Mouse (Mus musculus): ENCODE measurements around the gene Zfp704.
"Not testable (repeated sequence)": the region's sequence is repeated elsewhere in the genome, so short reads cannot be mapped to it uniquely, and the experiment has no call there.

The Zfp704 gene

DNA sequence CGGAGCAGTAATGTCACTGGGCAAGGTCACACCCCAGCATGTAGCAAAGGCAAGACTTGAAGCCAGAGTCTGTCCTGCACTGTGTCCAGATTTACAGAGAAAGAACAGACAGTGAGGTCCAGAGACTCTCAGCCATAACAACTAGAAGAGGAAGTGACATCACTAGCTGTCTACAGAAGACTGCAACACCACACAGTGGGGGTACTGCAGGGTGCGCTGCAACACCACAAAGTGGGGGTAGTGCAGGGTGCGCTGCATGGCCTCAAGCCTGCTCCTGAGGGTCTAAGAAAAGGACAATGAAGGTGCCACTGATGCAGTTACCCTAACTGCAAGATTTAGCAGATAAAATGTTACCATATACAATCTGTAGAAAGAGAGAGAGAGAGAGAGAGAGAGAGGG lies 11.8 kb downstream of the Zfp704 start:
- DNase-seq (ENCODE audit: low read depth, low spot score): no peak

DNA sequence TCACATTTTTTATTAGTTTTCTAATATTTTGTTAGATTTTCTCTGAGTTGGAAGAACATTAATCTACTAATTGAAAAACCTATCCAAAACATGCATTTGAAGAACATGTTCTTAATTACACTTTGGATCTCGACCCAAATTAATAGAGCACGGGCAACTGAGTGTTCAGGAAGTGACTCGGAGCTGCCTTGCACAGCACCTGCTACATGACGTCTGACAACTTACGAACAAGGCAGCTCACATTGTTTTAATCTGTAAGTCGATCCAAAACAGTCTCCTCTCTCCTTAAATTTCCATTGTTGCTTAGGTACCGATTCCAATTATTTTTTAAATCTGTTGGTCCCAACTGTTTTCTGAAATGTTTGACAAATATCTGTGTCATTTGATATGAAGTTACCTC lies 15.4 kb downstream of the Zfp704 start:
- no peak for DNase-seq (ENCODE audit: low read depth, low spot score)

DNA sequence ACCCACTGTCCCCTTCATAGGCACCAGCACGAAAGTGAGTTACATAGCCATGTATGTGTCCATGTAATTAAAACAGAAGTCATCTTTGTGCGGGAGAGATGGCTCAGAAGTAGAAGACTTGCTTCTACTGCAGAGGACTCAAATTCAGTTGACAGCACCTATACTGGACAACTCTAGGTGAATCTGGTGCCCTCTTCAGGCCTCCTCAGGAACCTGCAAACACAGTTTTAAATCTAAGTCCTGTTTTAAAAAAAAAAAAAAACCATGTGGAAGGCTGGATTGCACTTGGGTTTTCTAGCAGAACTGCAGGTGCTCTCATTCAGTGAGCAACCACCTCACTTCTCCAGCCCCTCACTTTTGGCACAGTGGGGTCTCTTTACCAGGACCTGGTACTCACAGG lies 16.1 kb downstream of the Zfp704 start:
- no peak for DNase-seq (ENCODE audit: low read depth, low spot score)

DNA sequence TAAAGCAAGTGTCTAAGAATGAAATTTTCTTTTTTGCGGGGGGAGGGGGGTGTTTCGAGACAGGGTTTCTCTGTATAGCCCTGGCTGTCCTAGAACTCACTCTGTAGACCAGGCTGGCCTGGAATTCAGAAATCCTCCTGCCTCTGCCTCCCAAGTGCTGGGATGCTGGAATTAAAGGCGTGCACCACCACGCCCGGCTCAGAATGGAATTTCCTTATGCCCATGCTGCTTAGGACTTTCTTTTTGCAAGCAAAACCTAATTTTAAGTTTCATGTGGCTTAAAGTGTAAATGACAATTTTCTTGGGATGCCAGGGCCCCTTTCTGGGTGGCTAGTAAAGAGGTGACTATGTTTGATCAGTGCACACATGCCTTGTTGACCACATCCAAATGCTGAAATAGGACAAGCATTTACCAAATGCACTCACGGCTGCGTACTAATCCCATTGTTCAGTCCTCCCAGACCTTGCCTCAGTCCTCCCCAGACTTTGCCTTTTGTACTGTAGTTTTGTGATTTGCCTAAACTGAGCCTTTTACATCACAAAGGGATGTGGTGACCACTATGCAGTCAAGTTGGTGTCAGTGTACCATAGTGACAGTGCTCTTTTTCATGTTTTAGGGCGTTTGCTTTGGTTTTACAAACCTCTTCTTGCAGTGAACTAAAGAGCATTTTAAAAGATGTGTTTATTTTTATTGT lies 18.3 kb downstream of the Zfp704 start:
- no peak for DNase-seq (ENCODE audit: low read depth, low spot score)

DNA sequence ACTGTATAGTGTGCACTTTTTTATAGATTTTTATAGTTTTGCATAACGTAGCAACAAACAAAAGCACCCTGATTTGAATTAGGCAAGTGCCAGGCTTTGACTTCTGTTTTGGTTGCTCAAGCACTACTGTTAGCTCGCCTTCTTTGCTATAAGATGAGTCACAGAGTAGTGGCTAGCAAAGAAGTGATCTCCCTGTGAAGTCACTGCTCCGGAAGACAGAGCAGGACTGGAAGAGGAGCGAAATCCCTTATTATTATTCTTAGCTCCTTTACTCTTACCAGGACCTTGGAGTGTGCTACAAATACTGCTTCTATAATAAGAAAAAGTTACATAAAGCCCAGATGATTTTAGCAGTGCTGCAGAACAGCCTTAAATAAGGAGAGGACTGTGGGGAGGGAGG lies 21.2 kb downstream of the Zfp704 start:
- DNase-seq (ENCODE audit: low read depth, low spot score): no peak

DNA sequence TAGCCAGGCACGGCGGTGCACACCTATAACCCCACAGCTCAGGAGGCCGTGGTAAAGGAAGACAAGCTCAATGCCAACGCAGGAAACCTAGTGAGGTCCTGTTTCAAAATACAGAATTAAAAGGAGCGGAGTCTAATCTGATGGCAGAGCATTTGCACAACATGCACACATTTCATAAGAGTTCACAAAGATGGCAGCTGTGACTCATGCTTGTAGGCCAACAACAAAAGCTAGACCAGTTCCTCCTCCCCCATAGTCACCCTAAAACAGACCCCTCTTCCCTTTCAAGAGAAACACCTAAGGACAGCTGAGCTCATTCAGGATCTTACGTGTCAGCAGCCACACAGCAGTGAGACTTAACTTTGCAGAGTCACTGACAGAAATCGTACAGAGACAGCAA lies 22.6 kb downstream of the Zfp704 start:
- no peak for DNase-seq (ENCODE audit: low read depth, low spot score)

DNA sequence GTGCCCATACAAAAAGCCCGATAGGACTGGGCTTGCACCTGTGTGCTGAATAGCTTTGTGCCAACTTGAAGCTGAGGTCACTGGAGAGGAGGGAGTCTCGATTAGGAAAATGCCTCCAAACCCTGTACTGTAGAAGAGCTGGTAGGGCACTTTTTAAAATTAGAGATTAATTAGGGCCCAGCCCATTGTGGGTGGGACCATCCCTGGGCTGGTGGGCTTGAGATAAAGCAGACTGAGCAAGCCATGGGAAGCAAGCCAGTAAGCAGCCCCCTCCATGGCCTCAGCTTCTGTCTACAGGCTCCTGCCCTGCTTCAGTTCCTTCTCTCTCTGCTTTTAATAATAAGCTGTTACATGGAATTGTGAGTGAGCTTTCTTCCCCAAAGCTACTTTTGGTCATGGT lies 26.4 kb downstream of the Zfp704 start:
- no peak for DNase-seq (ENCODE audit: low read depth, low spot score)

DNA sequence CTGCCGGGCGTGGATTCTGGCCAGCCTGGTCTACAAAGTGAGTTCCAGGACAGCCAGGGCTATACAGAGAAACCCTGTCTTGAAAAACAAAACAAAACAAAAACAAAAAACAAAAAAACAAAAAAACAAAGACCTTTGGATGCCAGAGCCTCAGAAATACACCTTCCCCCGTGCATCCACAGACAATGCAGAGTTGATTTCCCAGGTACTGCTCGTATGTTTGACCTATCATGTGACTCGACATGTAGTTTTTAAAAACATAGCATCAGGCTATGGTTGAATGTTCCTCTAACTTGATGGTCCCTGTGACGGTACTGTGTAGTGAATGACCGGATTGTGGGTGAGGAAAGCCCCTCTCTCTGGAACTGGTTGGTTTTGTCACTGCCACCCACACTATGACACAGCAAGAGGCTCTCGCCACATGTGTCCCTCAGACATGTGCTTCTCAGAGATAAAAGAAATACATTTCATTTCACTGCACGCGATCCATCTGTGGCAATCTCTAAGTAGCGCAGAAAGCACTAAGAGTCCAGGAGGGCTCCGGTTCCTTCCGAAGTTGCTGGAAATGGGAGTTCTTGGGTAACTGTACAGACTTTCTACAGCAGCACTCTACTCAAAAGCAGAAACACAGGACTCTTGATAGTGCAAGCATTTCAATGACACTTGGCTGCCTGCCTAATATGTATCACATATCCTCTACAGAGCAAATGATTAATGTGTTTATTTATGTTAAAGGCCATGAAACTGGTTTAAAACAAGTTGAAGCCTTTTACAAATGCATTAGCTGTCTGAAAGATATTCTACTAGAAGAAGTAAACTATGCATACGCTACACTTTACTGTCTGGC lies 28.7 kb downstream of the Zfp704 start:
- no peak for DNase-seq (ENCODE audit: low read depth, low spot score)

DNA sequence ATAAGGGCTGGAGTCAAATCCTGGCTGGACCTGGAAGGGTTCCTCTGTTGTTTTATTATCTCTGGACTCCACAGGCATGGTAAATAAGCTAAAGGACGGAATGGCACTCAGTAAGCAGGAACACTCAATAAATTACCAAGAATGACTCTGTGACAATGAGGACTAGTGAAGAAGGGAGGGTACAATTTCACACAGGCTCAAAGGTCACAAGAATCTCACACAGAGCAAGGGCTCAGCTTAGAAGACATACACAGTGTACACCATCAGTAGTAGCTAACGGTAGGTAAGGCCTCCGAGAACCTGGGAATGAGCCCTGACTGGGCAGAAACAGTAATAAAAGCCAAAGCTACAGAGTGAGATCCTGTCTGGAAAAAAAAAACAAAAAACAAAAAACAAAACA lies 29.8 kb downstream of the Zfp704 start:
- no peak for DNase-seq (ENCODE audit: low read depth, low spot score)

DNA sequence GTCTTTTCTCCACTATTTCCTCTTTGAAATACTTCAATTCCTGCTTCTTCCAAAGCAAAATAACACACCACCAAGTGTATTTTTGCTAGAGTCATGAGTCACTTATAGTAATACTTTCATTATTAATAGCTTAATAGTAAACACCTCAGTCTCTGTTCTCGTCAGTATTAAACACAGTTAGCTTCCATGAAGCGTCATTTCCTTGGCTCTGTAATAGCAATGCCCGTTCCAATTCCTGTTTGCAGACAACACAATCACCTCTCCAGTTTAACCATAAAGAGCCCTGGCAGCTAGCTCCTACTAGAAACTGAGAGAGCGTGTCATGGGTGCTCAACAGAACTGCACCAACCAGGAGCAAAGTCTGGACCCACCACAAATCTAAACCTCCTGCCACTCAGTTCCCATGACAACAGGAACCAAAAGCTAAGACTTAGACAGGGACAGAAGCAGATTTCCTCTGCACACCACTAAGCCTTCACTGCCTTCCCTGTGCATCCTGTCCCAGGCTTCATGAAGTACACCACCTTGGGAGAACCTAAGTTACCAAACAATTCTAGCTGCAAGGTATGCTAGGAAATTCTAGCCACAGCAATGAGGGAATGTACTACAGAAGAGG lies 30.7 kb downstream of the Zfp704 start:
- DNase-seq (ENCODE audit: low read depth, low spot score): no peak

DNA sequence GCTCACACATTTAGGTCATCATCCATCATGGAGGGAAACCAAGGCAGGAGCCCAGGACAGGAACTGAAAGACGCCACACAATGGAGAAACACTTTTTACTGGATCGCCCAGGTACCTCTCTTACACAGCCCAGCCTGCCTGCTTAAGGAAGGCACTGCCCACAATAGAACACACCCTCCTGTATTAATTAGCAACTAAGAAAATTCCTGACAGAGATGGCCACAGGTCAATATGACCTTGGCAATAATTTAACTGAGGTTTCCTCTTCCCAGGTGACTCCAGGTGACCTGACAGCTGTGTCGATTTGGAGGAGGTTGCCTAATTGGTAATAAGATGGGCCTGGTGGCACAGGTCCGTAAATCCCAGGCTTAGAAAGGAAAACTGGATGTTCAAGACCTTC lies 33.0 kb downstream of the Zfp704 start:
- no peak for DNase-seq (ENCODE audit: low read depth, low spot score)

DNA sequence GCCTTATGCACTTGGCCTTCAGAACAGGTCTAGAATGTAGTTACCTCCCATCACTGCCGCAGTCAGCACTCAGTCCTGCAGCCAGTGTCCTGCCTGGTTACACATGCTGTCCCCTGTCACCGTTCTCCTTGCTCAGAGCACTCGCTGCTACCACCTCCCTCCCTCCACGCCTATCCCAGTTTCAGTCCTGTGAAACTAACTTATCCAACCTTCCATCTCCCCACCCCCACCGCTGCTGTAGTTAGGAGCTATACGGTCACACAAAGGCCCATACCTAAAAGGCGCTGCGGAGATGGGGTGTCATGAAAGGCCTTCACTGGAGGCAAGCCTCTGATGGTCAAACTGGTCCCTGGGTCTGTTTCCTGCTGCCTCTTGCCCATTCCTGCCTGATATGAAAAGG lies 35.6 kb downstream of the Zfp704 start:
- no peak for DNase-seq (ENCODE audit: low read depth, low spot score)

DNA sequence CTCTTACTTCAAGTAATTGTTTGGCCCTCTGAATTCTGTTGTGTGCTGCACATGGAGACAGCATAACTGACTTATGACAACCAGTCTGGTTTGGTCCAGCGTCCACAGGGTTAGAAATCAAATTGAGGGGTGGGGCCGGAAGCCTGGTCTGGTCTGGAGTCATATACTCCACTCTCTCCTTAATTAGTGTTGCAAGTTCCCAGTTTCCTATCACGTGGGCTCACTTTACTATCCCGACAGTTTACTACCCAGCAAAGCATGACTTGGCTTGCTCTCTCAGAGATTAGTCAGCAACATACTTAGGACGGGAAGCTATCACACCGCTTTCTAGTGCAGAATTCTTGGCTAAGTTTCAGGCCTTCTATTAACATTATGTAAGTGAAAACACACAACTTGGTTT lies 36.3 kb downstream of the Zfp704 start:
- DNase-seq (ENCODE audit: low read depth, low spot score): peak; percentile 71

DNA sequence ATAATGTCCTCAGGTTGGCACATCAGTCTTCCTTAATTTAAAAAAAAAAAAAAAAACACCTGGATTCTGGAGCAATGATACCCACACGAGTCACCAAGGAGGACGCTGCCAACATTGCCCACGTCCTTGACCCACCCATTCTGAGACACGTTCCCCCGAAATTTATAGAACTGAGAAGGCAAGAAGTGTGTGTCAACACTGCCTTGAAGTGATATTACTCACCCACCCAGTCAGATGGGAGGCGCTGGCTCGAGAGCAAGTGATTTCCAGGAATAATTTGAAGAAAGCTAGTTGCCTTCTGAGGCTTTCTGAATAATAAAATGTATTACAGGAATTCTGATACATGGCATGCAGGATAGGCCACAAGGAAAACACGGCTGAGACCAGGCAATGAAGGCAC lies 37.6 kb downstream of the Zfp704 start:
- DNase-seq (ENCODE audit: low read depth, low spot score): no peak

DNA sequence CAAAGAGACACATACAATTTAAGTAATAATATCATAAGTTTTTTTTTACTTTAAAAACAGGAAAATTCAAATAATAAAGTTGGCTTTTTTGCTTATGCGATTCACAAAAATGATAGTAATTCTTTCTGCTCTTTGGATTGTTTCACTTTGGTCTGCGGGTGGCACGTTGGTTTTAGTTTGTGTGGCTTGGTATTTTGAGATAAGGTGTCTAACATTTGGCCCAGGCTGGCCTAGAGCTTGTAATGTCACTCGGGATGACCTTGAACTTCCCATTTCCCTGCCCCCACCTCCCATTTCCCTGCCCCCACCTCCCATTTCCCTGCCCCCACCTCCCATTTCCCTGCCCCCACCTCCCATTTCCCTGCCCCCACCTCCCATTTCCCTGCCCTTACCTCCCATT lies 39.1 kb downstream of the Zfp704 start:
- no peak for DNase-seq (ENCODE audit: low read depth, low spot score)

DNA sequence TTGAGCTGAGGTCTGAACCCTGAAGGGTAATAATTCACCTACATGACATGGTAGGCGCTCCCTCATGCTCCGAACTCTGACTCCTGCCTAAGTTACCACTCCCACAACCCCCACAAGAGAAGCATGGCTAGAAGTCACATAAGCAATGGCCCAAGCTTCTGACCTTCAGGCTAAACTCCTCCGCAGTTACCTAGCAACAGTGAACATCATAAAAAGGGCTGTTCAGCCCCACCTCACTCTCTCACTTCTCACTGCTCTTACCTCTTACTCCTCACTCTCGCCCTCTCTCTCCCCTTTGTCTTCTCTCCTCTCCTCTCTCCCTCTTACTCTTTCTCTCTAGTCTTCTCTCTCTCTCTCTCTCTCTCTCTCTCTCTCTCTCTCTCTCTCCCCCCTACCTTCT lies 40.2 kb downstream of the Zfp704 start:
- not testable (repeated sequence) for DNase-seq (ENCODE audit: low read depth, low spot score)

DNA sequence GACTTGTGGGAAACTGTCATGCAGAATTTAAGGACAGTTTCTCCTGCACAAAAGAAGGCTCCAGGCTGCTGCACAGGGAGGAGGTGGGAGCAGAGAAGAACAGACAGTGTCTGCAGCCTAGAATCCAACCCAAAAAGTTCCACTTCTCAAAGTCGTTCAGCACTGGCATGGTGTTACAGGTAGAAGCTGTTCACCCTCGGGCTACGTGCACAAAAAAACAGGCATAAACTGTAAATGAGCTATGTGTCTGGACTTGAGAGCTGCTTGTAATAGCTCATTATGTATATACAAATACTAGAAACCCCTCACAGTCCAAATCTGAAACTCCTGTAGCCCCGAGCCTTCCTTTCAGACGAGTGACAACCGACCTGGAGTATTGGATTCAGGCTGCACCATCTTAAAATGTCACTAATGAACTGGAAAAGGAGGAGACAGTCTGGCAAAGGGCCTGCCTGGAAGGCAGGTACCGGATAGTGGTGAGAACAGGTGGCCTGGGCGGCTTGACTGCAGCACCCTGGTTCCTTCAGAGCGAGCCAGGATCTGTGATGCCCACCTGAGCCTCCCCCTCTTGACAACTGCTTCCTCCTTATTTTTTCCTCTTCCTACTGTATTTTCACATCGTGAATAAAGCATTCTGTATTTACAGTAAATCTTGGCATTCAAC lies 41.2 kb downstream of the Zfp704 start:
- DNase-seq (ENCODE audit: low read depth, low spot score): peak; percentile 37

DNA sequence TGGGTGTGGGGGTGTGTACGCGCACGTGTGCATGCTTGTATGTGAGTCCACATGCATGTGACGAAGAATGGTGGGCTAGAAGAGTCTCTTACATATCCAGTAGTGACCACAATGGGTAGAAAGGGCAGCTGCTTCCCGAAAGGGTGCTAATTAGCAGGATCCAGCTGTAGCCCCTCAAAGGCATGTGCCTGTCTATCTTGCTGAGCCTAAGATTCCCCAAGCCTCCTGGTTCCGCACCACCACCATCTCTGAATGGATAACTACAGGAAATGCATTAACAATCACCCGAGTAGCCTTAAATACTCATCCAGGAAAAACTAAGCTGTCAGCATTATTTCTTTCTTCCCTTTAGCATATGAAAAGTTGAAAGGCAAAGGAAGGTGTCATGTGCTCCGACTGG lies 41.9 kb downstream of the Zfp704 start:
- no peak for DNase-seq (ENCODE audit: low read depth, low spot score)

DNA sequence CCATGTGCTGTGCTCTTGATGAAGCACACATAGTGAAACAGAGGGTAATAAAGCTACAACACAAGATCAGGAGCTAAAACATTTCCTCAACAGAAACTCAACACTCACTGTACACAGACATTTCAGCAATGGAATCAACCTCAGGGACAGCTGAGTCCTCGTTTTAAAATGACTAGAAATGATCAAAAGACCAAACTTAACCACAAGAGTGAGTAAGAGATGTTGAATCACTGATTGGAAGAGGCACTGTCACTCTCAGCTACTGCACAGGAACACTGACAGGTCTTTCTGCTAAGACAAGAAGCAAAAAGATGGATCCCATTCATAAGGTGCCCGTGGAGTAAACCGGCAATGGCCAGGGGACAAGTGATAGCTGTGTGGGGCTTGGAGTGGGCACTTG lies 43.1 kb downstream of the Zfp704 start:
- DNase-seq (ENCODE audit: low read depth, low spot score): no peak

DNA sequence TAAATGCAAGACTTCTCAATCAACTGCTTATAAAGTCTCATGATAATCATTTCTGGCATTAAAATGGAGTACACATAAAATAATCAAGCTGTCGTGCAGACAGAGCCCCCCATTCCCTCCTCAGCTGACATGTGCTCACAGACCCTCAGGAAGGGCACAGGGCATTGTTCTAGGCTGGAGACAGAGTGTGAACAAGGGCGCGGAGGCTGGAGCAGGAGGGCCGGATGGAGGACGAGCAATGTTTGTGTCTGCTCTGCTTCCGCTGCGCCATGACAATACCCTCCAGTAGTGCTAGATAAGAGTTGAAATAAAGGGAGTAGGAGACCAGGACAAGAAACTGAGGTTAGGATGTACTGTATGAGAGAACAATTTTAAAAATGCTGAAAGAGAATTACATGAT lies 46.3 kb downstream of the Zfp704 start:
- no peak for DNase-seq (ENCODE audit: low read depth, low spot score)

DNA sequence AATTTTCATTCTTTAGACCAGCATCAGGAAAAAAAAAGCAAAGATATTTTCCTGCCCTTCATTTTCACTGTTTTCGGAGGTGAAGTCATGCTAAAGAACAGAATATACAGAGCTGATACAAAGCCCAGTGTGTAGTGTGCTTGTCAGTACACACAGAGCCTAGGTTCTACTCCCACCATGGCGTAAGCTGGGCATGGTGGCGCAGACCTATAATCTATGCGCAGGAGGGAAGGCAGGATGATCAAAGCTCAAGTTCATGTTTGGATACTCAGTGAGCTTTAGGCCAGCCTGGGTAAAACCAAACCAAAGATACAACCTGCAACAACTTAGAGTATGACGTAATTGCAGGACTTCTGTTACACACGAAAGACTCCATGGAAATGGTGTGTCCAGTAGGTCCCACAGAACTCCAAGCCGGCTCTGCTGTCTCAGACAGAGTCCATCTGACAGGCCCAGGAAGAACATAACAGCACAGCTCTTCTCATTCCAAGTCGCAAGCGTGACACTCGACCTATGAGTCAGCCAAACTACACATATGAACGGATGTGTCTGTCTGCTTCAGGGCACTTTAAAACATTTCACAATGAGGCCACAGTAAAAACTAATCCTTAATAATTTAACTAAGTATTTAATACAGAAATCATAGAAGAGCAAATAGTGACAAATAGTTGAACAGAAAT lies 47.1 kb downstream of the Zfp704 start:
- no peak for DNase-seq (ENCODE audit: low read depth, low spot score)

Measured in forelimb bud, embryonic 11.5 days (tissue).